Mouse (Mus musculus) midbrain, postnatal 0 days (tissue): ENCODE results near the gene Sord. TPM values are rescaled to one million over a fixed set of nuclear protein-coding genes. Genes with fewer than 3 reads are reported as not detected.
A peak's percentile ranks its signal among the peaks of the same experiment; 100 is the strongest.

Experiments
- ATAC-seq: fragments of 200-750 bp; cut with Nextera tagmentation; 2 replicates; pipeline ENCODE4 v1.8.0; 2017; ENCODE audit warnings: moderate number of reproducible peaks, mild to moderate bottlenecking, moderate TSS enrichment, moderate library complexity; ENCODE audit not compliant: low FRiP score
- DNase-seq: peaks from one replicate; pipeline ENCODE4 v3.0.0-alpha.2; 2015; ENCODE audit warnings: low spot score
- H3K27ac ChIP-seq: fragments of 300-500 bp; sonication (generic); 2 replicates; pipeline ENCODE4 v1.5.1; 2014; ENCODE audit warnings: low read depth, mild to moderate bottlenecking, low read length, mixed read lengths
- H3K27me3 ChIP-seq: fragments of 300-500 bp; sonication (generic); 2 replicates; pipeline ENCODE4 v1.6.1; 2014; ENCODE audit warnings: low read length, control low read depth, mixed read lengths; ENCODE audit not compliant: insufficient read depth
- H3K36me3 ChIP-seq: fragments of 300-500 bp; sonication (generic); 2 replicates; pipeline ENCODE4 v1.6.1; 2014; ENCODE audit warnings: low read length, control low read depth, mixed read lengths; ENCODE audit not compliant: insufficient read depth
- H3K4me1 ChIP-seq: fragments of 300-500 bp; sonication (generic); 2 replicates; pipeline ENCODE4 v1.6.1; 2014; ENCODE audit warnings: mild to moderate bottlenecking, control low read depth, antibody characterized with exemption, low read length, mixed read lengths; ENCODE audit not compliant: insufficient read depth
- H3K4me2 ChIP-seq: fragments of 300-500 bp; sonication (generic); 2 replicates; pipeline ENCODE4 v1.6.1; 2014; ENCODE audit warnings: low read depth, mild to moderate bottlenecking, low read length, mixed read lengths; ENCODE audit not compliant: poor library complexity, severe bottlenecking
- H3K4me3 ChIP-seq: fragments of 300-500 bp; sonication (generic); 2 replicates; pipeline ENCODE4 v1.5.1; 2014; ENCODE audit warnings: low read depth, mild to moderate bottlenecking, low read length, moderate library complexity
- H3K9ac ChIP-seq: fragments of 300-500 bp; sonication (generic); replicated peaks from 2 replicates; pipeline ENCODE4 v1.6.1; 2014; ENCODE audit warnings: mild to moderate bottlenecking, low read length, moderate library complexity, mixed read lengths; ENCODE audit not compliant: poor library complexity, severe bottlenecking
- H3K9me3 ChIP-seq: fragments of 300-500 bp; sonication (generic); 2 replicates; pipeline ENCODE4 v1.6.1; 2016; ENCODE audit warnings: low read length, control low read depth
- CTCF ChIP-seq: IDR thresholded peaks from 2 replicates; pipeline ENCODE4 v1.5.1; 2016; ENCODE audit warnings: antibody characterized with exemption, mild to moderate bottlenecking
- WGBS: fragments of 180-500 bp; shearing (Covaris S2); extraction: QIAGEN DNeasy Blood & Tissue Kit; methylation state at CpG from one replicate; pipeline ENCODE4 v1.1.7; 2014; 5-methylcytosine and 5-hydroxymethylcytosine counted together
- polyA plus RNA-seq: library from polyadenylated mRNA; unstranded; fragments of >200 nt; fragmentation: Nextera tagmentation; extraction: Ambion mirVana; gene quantifications from 2 replicates; pipeline ENCODE4 v1.2.1, GENCODE M21; 2015
- total RNA-seq: library from RNA; depleted of rRNA; stranded (reverse); fragments of >200 nt; gene quantifications from 2 replicates; pipeline ENCODE4 v1.2.3, GENCODE M21; 2014

The Sord gene
- total and polyA plus RNA-seq, 2 experiments from 2014 or later = 29.4 to 33.8 TPM

GRCm38 (mm10) chr2:122221798-122222197 is 12.8 kb upstream of the Sord start:
- 65% methylated on average over 5 of the region's 5 CpGs for WGBS
- H3K36me3 ChIP-seq = no peaks in the 10 kb centered on the region
- DNase-seq (no peak), ATAC-seq (no peak)
- no peaks in the 10 kb centered on the region for H3K9me3 ChIP-seq
- H3K27ac ChIP-seq = no peak overlapping the region
- H3K4me3 ChIP-seq = no peak overlapping the region
- H3K9ac ChIP-seq = no peak overlapping the region; the same call in 1 of the 2 replicates
- TF ChIP-seq CTCF = no peak
- H3K27me3 ChIP-seq = no peaks in the 10 kb centered on the region
- no peaks in the 10 kb centered on the region for H3K4me1 ChIP-seq
- H3K4me2 ChIP-seq = no peak overlapping the region

DNA sequence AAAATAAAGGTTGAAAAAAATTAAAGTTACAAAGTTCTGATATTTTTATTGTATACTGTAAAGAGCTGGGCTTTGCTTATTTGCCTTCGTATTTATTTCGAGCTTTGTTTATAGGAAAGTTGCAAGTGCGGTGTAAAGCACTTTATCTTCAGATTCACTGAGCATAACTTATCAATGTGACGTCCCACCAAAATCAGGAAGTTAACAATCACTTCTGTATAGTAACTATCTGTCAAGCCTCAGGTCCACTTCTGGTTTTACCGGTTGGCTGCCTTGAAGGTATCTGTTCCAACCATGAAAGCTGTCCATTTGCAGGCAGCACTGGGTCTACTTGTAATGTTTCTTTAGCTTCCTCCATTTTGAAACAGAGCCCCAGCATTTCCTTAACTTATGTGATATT is 12.3 kb upstream of the Sord start:
- Histone ChIP-seq H3K9me3 (no peaks in the 10 kb centered on the region), H3K27ac (no peak overlapping the region), H3K9ac (no peak overlapping the region), H3K4me2 (no peak overlapping the region), H3K4me1 (no peaks in the 10 kb centered on the region), H3K4me3 (no peak overlapping the region), H3K27me3 (no peaks in the 10 kb centered on the region), H3K36me3 (no peaks in the 10 kb centered on the region)
- 95% methylated on average over 5 of the region's 5 CpGs for WGBS
- ATAC-seq (no peak), DNase-seq (no peak)
- no peak for TF ChIP-seq CTCF

DNA sequence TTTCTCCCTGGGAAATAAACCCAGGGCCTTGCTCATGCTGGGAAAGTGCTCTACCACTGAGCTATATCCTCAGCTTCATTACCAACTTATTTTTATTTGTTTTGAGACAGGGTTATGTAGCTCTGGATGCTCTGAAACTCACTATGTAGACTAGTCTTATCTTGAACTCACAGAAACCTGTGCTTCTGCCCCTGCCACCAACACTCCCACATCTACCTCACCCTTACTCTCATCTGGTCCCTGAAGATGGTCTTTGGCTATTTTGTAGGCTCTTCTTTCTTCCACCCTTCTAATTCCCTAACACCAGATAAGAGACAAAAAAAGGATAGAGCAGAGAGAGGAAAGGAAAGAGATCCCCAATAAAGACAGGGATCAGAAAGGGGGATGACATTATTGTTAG is 10.9 kb upstream of the Sord start:
- Histone ChIP-seq H3K9ac (no peak overlapping the region), H3K27me3 (no peaks in the 10 kb centered on the region), H3K9me3 (no peaks in the 10 kb centered on the region), H3K4me3 (no peak overlapping the region), H3K27ac (no peak overlapping the region), H3K36me3 (no peaks in the 10 kb centered on the region), H3K4me2 (no peak overlapping the region), H3K4me1 (no peaks in the 10 kb centered on the region)
- DNase-seq (no peak), ATAC-seq (no peak)
- TF ChIP-seq CTCF = no peak

- Histone ChIP-seq H3K4me3 (no peak overlapping the region), H3K4me2 (no peak overlapping the region), H3K36me3 (no peaks in the 10 kb centered on the region), H3K9me3 (no peaks in the 10 kb centered on the region), H3K27me3 (no peaks in the 10 kb centered on the region), H3K27ac (no peak overlapping the region), H3K4me1 (no peaks in the 10 kb centered on the region), H3K9ac (no peak overlapping the region)
- 89% methylated on average over 6 of the region's 6 CpGs for WGBS
- ATAC-seq = no peak
- TF ChIP-seq CTCF = no peak
- no peak for DNase-seq
These were observed 4.2 kb upstream of the Sord start for GRCm38 (mm10) chr2:122230395-122230794.

- Histone ChIP-seq H3K4me1 (no peaks in the 10 kb centered on the region), H3K27ac (no peak overlapping the region), H3K27me3 (no peaks in the 10 kb centered on the region), H3K4me3 (no peak overlapping the region), H3K9me3 (no peaks in the 10 kb centered on the region), H3K36me3 (no peaks in the 10 kb centered on the region), H3K9ac (no peak overlapping the region), H3K4me2 (no peak overlapping the region)
- DNase-seq (no peak), ATAC-seq (no peak)
- TF ChIP-seq CTCF = no peak
- WGBS = 71% methylated on average over 9 of the region's 9 CpGs
These were observed 2.9 kb upstream of the Sord start for GRCm38 (mm10) chr2:122231616-122232015.

DNA sequence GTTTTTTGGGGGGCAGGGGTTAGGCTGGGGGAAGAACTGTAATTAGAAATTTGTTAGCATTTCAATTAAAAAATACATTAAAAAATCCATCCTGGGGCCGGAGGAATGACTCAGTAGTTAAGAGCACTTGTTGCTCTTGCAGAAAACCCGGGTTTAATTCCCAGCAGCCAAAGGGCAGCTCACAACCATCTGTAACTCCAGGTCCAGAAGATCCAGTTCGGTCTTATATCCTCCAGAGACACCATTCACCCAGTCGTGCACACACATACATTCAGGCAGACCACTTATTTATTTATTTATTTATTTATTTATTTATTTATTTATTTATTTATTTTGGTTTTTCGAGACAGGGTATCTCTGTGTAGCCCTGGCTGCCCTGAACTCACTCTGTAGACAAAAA is 1.2 kb upstream of the Sord start:
- Histone ChIP-seq H3K9me3 (no peaks in the 10 kb centered on the region), H3K9ac (no peak overlapping the region), H3K4me3 (peak overlapping the region; percentile 54), H3K4me1 (no peaks in the 10 kb centered on the region), H3K27me3 (no peaks in the 10 kb centered on the region), H3K27ac (no peak overlapping the region), H3K36me3 (no peaks in the 10 kb centered on the region), H3K4me2 (peak overlapping the region; percentile 67)
- ATAC-seq (0 out of 2 replicates have a peak, but pooled peaks have one; percentile 3), DNase-seq (no peak)
- no peak for TF ChIP-seq CTCF
- 57% methylated on average over 5 of the region's 5 CpGs for WGBS
